Mouse (Mus musculus): ENCODE measurements around the gene Pla2g1b. TPM values are rescaled to one million over a fixed set of nuclear protein-coding genes. Genes with fewer than 3 reads are reported as not detected.
"Not testable (repeated sequence)": the region's sequence is repeated elsewhere in the genome, so short reads cannot be mapped to it uniquely, and the experiment has no call there.

The Pla2g1b gene
- polyA plus RNA-seq, 1 experiment from 2014 or later = not detected

DNA sequence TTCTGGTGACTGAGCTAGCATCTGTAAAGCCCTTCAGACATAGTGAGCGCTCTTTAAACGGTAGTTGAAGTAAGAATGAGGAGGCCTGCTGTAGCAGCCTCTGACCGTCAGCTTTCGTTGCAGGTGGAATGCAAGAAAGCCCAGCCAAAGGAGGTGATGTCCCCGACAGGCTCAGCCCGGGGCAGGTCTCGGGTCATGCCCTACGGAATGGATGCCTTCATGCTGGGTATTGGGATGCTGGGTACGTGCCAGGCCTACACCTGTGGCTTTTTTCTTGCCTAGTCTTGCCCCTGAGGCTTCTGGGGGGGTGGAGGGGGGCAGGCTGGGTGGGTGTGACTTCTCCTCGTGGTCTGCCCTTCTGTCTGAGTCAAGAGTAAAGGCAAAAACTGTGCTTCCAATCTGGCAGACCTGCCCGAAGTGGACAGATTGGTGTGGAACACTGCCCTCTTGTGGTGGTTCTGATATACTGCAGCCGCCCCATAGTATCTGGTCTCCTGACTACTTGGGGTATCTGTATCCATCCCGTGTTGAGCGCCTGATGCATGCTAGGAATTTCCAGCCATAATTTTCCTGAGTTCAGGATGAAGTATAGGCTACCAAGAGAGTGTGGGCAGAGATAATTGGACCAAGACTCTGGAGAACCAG, 24.7 kb upstream of the Pla2g1b start:
- H3K9ac ChIP-seq (replicated peaks; ENCODE audit: low read length) = no peak overlapping the region; the same call in 1 of the 2 replicates

DNA sequence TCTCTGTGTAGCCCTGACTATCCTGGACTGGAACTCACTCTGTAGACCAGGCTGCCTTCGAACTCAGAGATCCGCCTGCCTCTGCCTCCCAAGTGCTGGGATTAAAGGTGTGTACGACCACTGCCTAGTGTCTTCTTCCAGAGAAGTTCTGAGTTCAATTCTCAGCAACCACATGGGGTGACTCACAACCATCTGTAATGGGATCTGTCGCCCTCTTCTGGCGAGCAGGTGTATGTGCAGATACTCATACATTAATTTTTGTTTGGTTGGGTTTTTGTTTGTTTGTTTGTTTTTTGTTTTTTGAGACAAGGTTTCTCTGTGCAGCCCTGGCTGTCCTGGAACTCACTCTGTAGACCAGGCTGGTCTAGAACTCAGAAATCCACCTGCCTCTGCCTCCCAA, 23.4 kb upstream of the Pla2g1b start:
- not testable (repeated sequence) for H3K27ac ChIP-seq (replicated peaks; ENCODE audit: low read depth, low read length); H3K27me3 ChIP-seq (ENCODE audit: control insufficient read depth, insufficient read depth, low read length); DNase-seq; ATAC-seq (ENCODE audit: low FRiP score, low TSS enrichment); H3K4me3 ChIP-seq (replicated peaks; ENCODE audit: low read depth, low read length); H3K4me2 ChIP-seq (ENCODE audit: low read length); H3K9me3 ChIP-seq (ENCODE audit: control insufficient read depth, low read length); H3K9ac ChIP-seq (replicated peaks; ENCODE audit: low read length)
- Histone ChIP-seq H3K36me3 (ENCODE audit: control insufficient read depth, insufficient read depth, low read length) (peaks cover 94% of the 10 kb centered on the region), H3K4me1 (ENCODE audit: control insufficient read depth, insufficient read depth, low read length) (peaks cover 19% of the 10 kb centered on the region)
- WGBS = 77% methylated on average over 5 of the region's 5 CpGs

More for the DNA sequence above, 24.7 kb upstream of the Pla2g1b start:
- Histone ChIP-seq H3K27ac (replicated peaks; ENCODE audit: low read depth, low read length) (peak overlapping the region; percentile 67), H3K4me2 (ENCODE audit: low read length) (peak overlapping the region; percentile 15; the same call in 1 of the 2 replicates), H3K27me3 (ENCODE audit: control insufficient read depth, insufficient read depth, low read length) (no peaks in the 10 kb centered on the region), H3K4me3 (replicated peaks; ENCODE audit: low read depth, low read length) (no peak overlapping the region), H3K36me3 (ENCODE audit: control insufficient read depth, insufficient read depth, low read length) (peaks cover 85% of the 10 kb centered on the region), H3K4me1 (ENCODE audit: control insufficient read depth, insufficient read depth, low read length) (peaks cover 30% of the 10 kb centered on the region), H3K9me3 (ENCODE audit: control insufficient read depth, low read length) (no peaks in the 10 kb centered on the region)
- DNase-seq = peak; percentile 92
- no peak for ATAC-seq (ENCODE audit: low FRiP score, low TSS enrichment)
- 29% methylated on average over 14 of the region's 14 CpGs for WGBS

DNA sequence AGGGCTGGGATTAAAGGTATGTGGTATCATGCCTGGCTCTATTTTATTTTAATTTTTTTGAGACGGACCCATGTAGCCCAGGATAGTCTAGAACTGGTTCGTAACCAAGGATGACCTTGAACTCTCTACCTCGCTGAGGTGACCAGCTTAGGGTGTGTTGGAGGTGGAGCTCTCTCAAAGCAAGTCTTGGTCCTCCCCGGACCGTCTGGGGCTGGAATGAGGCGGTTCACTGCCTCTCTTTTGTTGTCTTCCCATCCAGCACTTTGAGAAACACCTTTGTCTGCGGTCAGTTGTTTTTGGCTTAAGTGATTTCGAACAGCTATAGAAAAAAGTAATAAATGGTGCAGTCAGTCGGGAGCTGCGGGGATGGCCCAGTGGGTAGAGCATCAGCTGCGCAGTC, 21.9 kb upstream of the Pla2g1b start:
- 64% methylated on average over 11 of the region's 11 CpGs for WGBS
- H3K4me2 ChIP-seq (ENCODE audit: low read length) = no peak overlapping the region
- H3K27me3 ChIP-seq (ENCODE audit: control insufficient read depth, insufficient read depth, low read length) = no peaks in the 10 kb centered on the region
- H3K4me1 ChIP-seq (ENCODE audit: control insufficient read depth, insufficient read depth, low read length) = peaks cover 4% of the 10 kb centered on the region; the same call in 1 of the 2 replicates
- H3K9me3 ChIP-seq (ENCODE audit: control insufficient read depth, low read length) = no peaks in the 10 kb centered on the region
- no peak overlapping the region for H3K27ac ChIP-seq (replicated peaks; ENCODE audit: low read depth, low read length)
- ATAC-seq (ENCODE audit: low FRiP score, low TSS enrichment) = no peak
- H3K9ac ChIP-seq (replicated peaks; ENCODE audit: low read length) = no peak overlapping the region
- DNase-seq = no peak
- H3K36me3 ChIP-seq (ENCODE audit: control insufficient read depth, insufficient read depth, low read length) = peaks cover 99% of the 10 kb centered on the region
- no peak overlapping the region for H3K4me3 ChIP-seq (replicated peaks; ENCODE audit: low read depth, low read length)

DNA sequence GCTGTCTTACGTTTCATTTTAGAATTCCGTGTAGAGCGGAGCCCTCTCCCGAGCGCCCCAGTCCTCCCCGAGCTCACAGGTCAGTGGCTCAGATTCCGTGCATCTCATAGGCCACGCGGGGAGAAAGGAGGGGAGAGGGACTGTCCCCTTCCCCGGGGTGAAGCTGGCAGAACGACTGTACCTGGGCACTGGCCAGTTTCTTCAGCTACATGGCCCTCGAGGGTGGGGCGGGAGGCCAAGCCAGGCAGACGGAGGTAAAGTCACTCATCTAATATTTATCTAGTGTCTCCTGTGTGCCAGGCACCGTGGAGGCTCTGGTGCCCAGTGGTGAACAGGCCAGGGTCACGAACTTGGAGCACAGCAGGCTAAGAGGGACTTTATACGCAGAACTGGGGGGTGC, 19.0 kb upstream of the Pla2g1b start:
- Histone ChIP-seq H3K4me2 (ENCODE audit: low read length) (no peak overlapping the region), H3K4me3 (replicated peaks; ENCODE audit: low read depth, low read length) (no peak overlapping the region), H3K4me1 (ENCODE audit: control insufficient read depth, insufficient read depth, low read length) (no peaks in the 10 kb centered on the region), H3K36me3 (ENCODE audit: control insufficient read depth, insufficient read depth, low read length) (peaks cover 100% of the 10 kb centered on the region), H3K27ac (replicated peaks; ENCODE audit: low read depth, low read length) (peak overlapping the region; percentile 32; the same call in 1 of the 2 replicates), H3K9ac (replicated peaks; ENCODE audit: low read length) (no peak overlapping the region), H3K27me3 (ENCODE audit: control insufficient read depth, insufficient read depth, low read length) (no peaks in the 10 kb centered on the region), H3K9me3 (ENCODE audit: control insufficient read depth, low read length) (no peaks in the 10 kb centered on the region)
- DNase-seq (no peak), ATAC-seq (ENCODE audit: low FRiP score, low TSS enrichment) (no peak)
- 85% methylated on average over 17 of the region's 17 CpGs for WGBS

DNA sequence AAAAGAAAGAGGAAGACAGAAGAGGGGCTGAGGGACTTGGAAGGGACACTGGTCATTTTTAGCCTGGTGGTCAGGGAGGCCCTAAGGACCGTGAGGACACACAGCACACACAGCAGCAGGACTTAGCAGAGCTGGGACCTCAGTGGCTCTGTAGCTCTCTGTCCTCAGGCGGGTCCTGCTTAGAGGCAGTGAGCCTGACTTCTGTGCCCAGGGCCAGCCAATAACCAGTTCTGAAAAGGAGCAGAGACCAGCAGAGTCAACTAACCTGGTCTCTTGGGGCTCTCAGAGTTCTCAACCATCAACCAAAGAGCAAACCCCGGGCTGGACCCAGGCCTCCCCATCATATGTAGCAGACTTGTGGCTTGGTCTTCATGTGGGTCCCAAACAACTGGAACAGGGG, 16.8 kb upstream of the Pla2g1b start:
- 83% methylated on average over 3 of the region's 3 CpGs for WGBS
- ATAC-seq (ENCODE audit: low FRiP score, low TSS enrichment) (no peak), DNase-seq (no peak)
- Histone ChIP-seq H3K4me1 (ENCODE audit: control insufficient read depth, insufficient read depth, low read length) (no peaks in the 10 kb centered on the region), H3K4me2 (ENCODE audit: low read length) (no peak overlapping the region), H3K27me3 (ENCODE audit: control insufficient read depth, insufficient read depth, low read length) (no peaks in the 10 kb centered on the region), H3K27ac (replicated peaks; ENCODE audit: low read depth, low read length) (no peak overlapping the region), H3K9me3 (ENCODE audit: control insufficient read depth, low read length) (no peaks in the 10 kb centered on the region), H3K4me3 (replicated peaks; ENCODE audit: low read depth, low read length) (no peak overlapping the region), H3K9ac (replicated peaks; ENCODE audit: low read length) (no peak overlapping the region), H3K36me3 (ENCODE audit: control insufficient read depth, insufficient read depth, low read length) (peaks cover 100% of the 10 kb centered on the region)

DNA sequence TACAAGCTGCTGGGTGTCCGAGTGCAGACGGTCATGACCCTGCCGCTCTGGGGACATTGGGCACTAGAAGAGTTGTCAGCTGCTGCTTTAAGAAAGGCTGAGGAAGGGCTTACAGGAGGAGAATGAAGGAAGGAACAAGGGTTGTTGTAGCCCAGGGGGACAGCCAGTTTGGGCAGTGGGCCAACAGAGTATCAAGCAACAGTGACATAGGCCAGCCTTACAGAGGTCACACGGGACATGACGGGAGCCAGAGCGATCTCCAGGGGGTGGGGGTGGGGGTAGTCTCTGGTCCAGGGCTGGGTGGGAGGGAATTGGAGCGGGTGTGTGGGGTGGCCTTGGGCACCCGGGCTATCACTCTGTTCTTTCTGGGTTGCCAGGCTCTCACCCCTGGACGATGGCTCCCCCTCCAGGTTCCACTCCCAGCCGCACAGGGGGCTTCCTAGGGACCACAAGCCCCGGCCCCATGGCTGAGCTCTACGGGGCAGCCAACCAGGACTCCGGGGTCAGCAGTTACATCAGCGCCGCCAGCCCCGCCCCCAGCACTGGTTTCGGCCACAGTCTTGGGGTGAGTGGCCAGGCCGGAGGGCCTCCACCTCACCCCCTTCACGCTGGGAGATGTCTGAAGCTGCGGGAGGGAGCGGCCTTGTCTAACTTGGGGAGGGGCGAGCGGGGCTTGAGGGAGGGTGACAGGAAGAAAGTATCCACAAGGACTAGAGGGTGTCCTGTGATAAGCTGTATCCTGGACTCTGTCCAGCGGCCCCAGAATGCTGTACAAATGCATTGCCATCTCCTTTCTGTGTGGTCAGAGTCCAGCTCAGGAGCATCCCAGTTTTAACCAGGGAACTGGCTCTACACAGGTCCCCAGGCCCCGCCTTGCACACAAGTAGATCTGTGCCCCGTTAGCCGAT, 15.4 kb upstream of the Pla2g1b start:
- H3K9me3 ChIP-seq (ENCODE audit: control insufficient read depth, low read length) = no peaks in the 10 kb centered on the region
- H3K4me1 ChIP-seq (ENCODE audit: control insufficient read depth, insufficient read depth, low read length) = no peaks in the 10 kb centered on the region
- H3K27ac ChIP-seq (replicated peaks; ENCODE audit: low read depth, low read length) = 0 out of 2 replicates have a peak overlapping the region, but pooled peaks have one; percentile 54
- ATAC-seq (ENCODE audit: low FRiP score, low TSS enrichment) = no peak
- H3K27me3 ChIP-seq (ENCODE audit: control insufficient read depth, insufficient read depth, low read length) = no peaks in the 10 kb centered on the region
- H3K9ac ChIP-seq (replicated peaks; ENCODE audit: low read length) = no peak overlapping the region
- WGBS = 88% methylated on average over 27 of the region's 27 CpGs
- no peak overlapping the region for H3K4me2 ChIP-seq (ENCODE audit: low read length)
- H3K36me3 ChIP-seq (ENCODE audit: control insufficient read depth, insufficient read depth, low read length) = peaks cover 92% of the 10 kb centered on the region
- no peak overlapping the region for H3K4me3 ChIP-seq (replicated peaks; ENCODE audit: low read depth, low read length)
- no peak for DNase-seq

DNA sequence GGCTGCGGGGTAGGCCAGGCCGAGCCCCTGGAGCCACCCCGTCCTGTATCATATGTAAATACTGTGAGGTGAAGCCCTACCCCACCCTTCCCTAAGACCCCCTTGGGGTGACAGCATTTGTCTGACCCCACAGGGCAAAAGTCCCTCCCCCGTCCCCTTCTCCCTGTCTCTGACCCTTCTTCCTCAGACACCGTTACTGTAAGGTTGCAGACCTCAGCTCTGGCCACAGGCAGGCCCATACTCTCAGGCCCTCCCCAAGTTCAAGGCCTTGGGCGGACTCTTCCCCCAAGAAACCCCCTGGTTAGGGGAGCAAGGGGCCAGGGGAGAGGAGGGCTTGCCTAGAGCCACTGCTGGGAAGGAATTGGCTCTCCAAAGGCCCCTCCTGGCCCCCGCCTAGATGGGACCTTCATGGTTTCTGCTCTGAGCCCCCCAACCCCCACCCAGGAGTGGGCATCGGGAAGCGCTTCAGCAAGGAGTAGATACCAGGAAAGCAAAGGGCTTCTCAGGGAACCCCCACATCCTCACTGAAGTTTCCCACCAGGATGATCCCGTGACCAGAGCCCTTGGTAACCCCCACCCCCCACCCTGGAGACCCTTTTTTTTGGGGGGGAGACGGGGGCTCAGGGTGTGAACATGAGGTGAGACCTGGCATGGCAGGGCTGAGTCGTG, 11.5 kb upstream of the Pla2g1b start:
- Histone ChIP-seq H3K4me2 (ENCODE audit: low read length) (no peak overlapping the region), H3K9me3 (ENCODE audit: control insufficient read depth, low read length) (no peaks in the 10 kb centered on the region), H3K27me3 (ENCODE audit: control insufficient read depth, insufficient read depth, low read length) (no peaks in the 10 kb centered on the region), H3K27ac (replicated peaks; ENCODE audit: low read depth, low read length) (0 out of 2 replicates have a peak overlapping the region, but pooled peaks have one; percentile 1), H3K4me1 (ENCODE audit: control insufficient read depth, insufficient read depth, low read length) (no peaks in the 10 kb centered on the region), H3K9ac (replicated peaks; ENCODE audit: low read length) (no peak overlapping the region; the same call in 1 of the 2 replicates), H3K4me3 (replicated peaks; ENCODE audit: low read depth, low read length) (no peak overlapping the region), H3K36me3 (ENCODE audit: control insufficient read depth, insufficient read depth, low read length) (peaks cover 53% of the 10 kb centered on the region)
- DNase-seq = no peak
- peak; percentile 9; the same call in 1 of the 2 replicates for ATAC-seq (ENCODE audit: low FRiP score, low TSS enrichment)
- 76% methylated on average over 12 of the region's 12 CpGs for WGBS

DNA sequence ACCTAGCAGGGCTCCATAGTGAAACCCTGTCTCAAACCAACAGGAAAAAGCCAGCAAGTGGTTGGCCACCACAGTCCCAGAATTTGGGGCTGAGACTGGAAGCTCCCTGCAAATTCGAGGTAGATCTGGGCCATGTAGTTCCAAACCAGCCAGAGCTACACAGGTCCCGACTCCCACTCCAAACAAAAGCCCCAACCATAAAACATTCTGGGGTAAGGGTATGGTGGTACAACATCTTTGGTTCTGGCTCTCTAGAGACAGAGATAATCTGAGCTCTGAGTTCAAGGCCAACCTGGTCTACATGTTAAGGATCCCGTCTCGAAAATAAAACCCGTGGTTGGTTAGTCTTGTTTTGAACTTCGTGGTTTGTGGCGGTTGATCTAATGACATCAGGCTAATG, 10.2 kb upstream of the Pla2g1b start:
- no peaks in the 10 kb centered on the region for H3K4me1 ChIP-seq (ENCODE audit: control insufficient read depth, insufficient read depth, low read length)
- no peaks in the 10 kb centered on the region for H3K27me3 ChIP-seq (ENCODE audit: control insufficient read depth, insufficient read depth, low read length)
- H3K36me3 ChIP-seq (ENCODE audit: control insufficient read depth, insufficient read depth, low read length) = peaks cover 40% of the 10 kb centered on the region
- H3K4me3 ChIP-seq (replicated peaks; ENCODE audit: low read depth, low read length) = no peak overlapping the region
- no peak overlapping the region for H3K27ac ChIP-seq (replicated peaks; ENCODE audit: low read depth, low read length)
- no peaks in the 10 kb centered on the region for H3K9me3 ChIP-seq (ENCODE audit: control insufficient read depth, low read length)
- ATAC-seq (ENCODE audit: low FRiP score, low TSS enrichment) (no peak), DNase-seq (no peak)
- 80% methylated on average over 7 of the region's 7 CpGs for WGBS
- H3K9ac ChIP-seq (replicated peaks; ENCODE audit: low read length) = no peak overlapping the region
- H3K4me2 ChIP-seq (ENCODE audit: low read length) = no peak overlapping the region

Measured in midbrain, embryonic 14.5 days (tissue).